Mouse (Mus musculus): Measurements from ENCODE around the gene Napepld. TPM values are rescaled to one million over a fixed set of nuclear protein-coding genes. Genes with fewer than 3 reads are reported as not detected.

Napepld gene
- polyA plus RNA-seq, 1 experiment from 2014 or later, result 2.3 TPM

GRCm38 (mm10) chr5:21669307-21669706, 31.9 kb downstream of the Napepld start:
- no peak for TF ChIP-seq CTCF (IDR thresholded peaks at IDR 0.05; ENCODE audit: low read depth)
- no peaks in the 10 kb centered on the region for H3K4me1 ChIP-seq (replicated peaks; ENCODE audit: control insufficient read depth, insufficient read depth, low read length)
- no peaks in the 10 kb centered on the region for H3K27me3 ChIP-seq (replicated peaks; ENCODE audit: control insufficient read depth, insufficient read depth, low read length)
- no peaks in the 10 kb centered on the region; the same call in 1 of the 2 replicates for H3K36me3 ChIP-seq (ENCODE audit: control insufficient read depth, insufficient read depth)
- H3K9ac ChIP-seq (ENCODE audit: low read depth, low read length), result no peak overlapping the region
- WGBS, result 75% methylated on average over 2 of the region's 2 CpGs
- no peak overlapping the region for H3K4me3 ChIP-seq (ENCODE audit: low read depth, low read length)
- no peak overlapping the region for H3K4me2 ChIP-seq (replicated peaks; ENCODE audit: low read depth)
- no peaks in the 10 kb centered on the region for H3K9me3 ChIP-seq (ENCODE audit: control insufficient read depth)
- no peak overlapping the region for H3K27ac ChIP-seq (ENCODE audit: low read depth, low read length)
- ATAC-seq, result no peak

DNA sequence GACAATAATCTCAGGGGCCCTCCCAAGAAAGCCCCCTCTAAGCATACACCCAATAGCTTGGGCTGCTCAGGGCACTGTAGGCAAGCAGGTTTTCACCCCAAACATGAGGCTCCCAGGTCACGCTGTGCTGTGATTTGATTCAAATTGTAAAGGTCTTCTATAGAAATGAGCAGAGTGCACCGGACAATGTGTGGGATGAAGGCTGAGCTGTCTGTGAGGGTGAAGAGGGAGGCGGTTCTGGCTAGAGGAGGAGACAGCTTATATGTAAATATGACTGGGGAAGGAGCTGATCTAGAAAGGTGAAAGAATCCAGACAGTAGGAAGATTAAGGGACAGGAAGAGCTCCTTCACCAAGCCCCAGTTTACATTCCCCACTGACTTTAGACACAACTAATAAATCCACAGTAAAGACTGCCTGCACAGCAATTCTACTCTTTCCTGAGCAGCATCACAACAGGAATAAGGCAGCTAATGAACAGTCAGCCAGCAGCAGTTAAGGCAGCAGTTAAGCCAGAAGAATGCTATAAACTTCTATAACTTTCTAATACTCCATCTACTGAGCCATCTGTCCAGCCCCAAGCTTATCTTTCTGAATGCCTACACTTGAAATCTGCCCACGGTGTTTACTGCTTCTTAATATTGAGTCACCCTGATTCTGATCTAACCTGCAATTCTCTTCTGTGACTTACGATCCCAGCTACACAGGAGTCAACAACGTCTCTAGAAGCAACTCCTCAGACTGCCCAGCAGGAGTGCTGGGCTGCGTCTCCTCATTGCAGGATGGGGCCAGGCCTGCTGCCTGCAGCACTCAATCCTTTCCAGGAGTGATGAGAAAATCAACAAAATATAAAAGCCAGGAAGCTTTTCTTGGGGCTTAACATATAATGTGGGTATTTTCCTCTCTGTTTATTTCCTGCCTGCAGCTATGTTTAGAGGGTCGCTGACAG, 33.7 kb downstream of the Napepld start:
- Histone ChIP-seq H3K9ac (ENCODE audit: low read depth, low read length) (no peak overlapping the region), H3K27me3 (replicated peaks; ENCODE audit: control insufficient read depth, insufficient read depth, low read length) (no peaks in the 10 kb centered on the region), H3K4me3 (ENCODE audit: low read depth, low read length) (no peak overlapping the region), H3K36me3 (ENCODE audit: control insufficient read depth, insufficient read depth) (peaks cover 12% of the 10 kb centered on the region), H3K4me2 (replicated peaks; ENCODE audit: low read depth) (no peak overlapping the region), H3K9me3 (ENCODE audit: control insufficient read depth) (no peaks in the 10 kb centered on the region), H3K27ac (ENCODE audit: low read depth, low read length) (no peak overlapping the region), H3K4me1 (replicated peaks; ENCODE audit: control insufficient read depth, insufficient read depth, low read length) (no peaks in the 10 kb centered on the region)
- ATAC-seq, result peak; percentile 57
- peak; percentile 51 for TF ChIP-seq CTCF (IDR thresholded peaks at IDR 0.05; ENCODE audit: low read depth)
- 42% methylated on average over 8 of the region's 8 CpGs for WGBS

DNA sequence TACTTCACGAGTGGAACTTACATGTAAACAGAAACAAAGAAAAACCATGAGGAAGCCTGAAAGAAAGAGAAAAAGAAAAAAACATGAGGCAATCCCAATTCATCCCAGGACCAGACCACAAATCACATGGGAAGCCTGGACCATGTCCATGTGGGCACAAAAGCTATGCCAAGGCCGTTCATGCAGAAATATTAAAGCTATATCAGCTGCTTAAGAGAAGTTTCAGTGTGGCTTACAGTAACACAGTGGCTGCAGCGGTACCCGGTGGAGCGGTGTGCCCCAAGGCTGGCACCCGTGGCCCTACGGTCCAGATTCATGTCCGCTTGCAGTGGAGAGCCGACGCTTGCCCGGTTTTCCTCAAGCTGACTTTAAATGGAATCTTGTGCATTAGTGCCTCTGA, 38.1 kb downstream of the Napepld start:
- no peak for TF ChIP-seq CTCF (IDR thresholded peaks at IDR 0.05; ENCODE audit: low read depth)

GRCm38 (mm10) chr5:21660850-21661249, 40.3 kb downstream of the Napepld start:
- no peak overlapping the region for H3K4me3 ChIP-seq (ENCODE audit: low read depth, low read length)
- 79% methylated on average over 6 of the region's 6 CpGs for WGBS
- H3K9ac ChIP-seq (ENCODE audit: low read depth, low read length), result no peak overlapping the region
- ATAC-seq, result no peak
- peaks cover 17% of the 10 kb centered on the region for H3K36me3 ChIP-seq (ENCODE audit: control insufficient read depth, insufficient read depth)
- no peaks in the 10 kb centered on the region for H3K4me1 ChIP-seq (replicated peaks; ENCODE audit: control insufficient read depth, insufficient read depth, low read length)
- H3K9me3 ChIP-seq (ENCODE audit: control insufficient read depth), result no peaks in the 10 kb centered on the region
- no peaks in the 10 kb centered on the region for H3K27me3 ChIP-seq (replicated peaks; ENCODE audit: control insufficient read depth, insufficient read depth, low read length)
- no peak overlapping the region for H3K27ac ChIP-seq (ENCODE audit: low read depth, low read length)
- no peak overlapping the region for H3K4me2 ChIP-seq (replicated peaks; ENCODE audit: low read depth)
- no peak for TF ChIP-seq CTCF (IDR thresholded peaks at IDR 0.05; ENCODE audit: low read depth)

More for the DNA sequence above, 38.1 kb downstream of the Napepld start:
- no peak overlapping the region for H3K4me3 ChIP-seq (ENCODE audit: low read depth, low read length)
- no peak for ATAC-seq
- no peaks in the 10 kb centered on the region for H3K27me3 ChIP-seq (replicated peaks; ENCODE audit: control insufficient read depth, insufficient read depth, low read length)
- peaks cover 17% of the 10 kb centered on the region for H3K36me3 ChIP-seq (ENCODE audit: control insufficient read depth, insufficient read depth)
- no peak overlapping the region for H3K9ac ChIP-seq (ENCODE audit: low read depth, low read length)
- H3K27ac ChIP-seq (ENCODE audit: low read depth, low read length), result no peak overlapping the region
- H3K4me1 ChIP-seq (replicated peaks; ENCODE audit: control insufficient read depth, insufficient read depth, low read length), result no peaks in the 10 kb centered on the region
- no peak overlapping the region for H3K4me2 ChIP-seq (replicated peaks; ENCODE audit: low read depth)
- H3K9me3 ChIP-seq (ENCODE audit: control insufficient read depth), result no peaks in the 10 kb centered on the region
- WGBS, result 94% methylated on average over 11 of the region's 11 CpGs

DNA sequence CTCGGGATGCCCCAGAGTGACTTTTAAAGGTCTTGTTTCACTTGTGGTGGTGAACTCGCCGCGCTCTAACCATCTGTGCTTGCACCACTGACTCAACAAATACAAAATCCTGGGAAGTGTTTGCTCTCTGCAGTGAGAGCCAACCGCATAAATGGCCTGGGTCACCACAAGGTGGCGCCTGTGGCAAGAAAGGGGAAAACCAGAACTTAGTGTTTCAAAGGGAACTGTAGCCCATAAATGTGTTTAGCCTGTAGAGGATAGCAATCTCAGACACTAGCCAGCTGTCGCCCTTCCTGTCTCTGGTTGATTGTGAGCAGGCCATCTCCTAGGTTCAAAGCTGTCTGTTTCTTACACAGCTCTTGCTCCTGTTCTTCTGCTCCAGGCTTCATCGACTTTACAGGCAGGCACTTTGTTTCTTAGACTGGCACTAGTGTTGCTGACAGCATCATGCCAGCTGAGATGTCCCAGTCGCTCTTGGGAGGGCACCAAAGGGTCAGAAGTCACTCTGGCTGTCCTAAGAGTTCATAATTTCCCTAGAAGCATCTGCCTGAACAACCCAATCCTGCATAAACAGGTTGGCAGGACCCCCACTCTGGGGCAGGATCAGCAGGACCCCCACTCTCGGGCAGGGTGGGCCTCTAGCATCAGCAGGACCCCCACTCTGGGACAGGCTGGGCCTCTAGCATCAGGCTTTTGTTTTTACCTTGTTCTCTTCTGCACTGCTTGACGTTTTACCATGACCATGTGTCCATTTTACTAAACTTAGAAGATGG, 42.4 kb downstream of the Napepld start:
- Histone ChIP-seq H3K4me3 (ENCODE audit: low read depth, low read length) (no peak overlapping the region), H3K27me3 (replicated peaks; ENCODE audit: control insufficient read depth, insufficient read depth, low read length) (no peaks in the 10 kb centered on the region), H3K36me3 (ENCODE audit: control insufficient read depth, insufficient read depth) (peaks cover 14% of the 10 kb centered on the region), H3K27ac (ENCODE audit: low read depth, low read length) (peak overlapping the region; percentile 15; the same call in 1 of the 2 replicates), H3K9me3 (ENCODE audit: control insufficient read depth) (no peaks in the 10 kb centered on the region), H3K4me2 (replicated peaks; ENCODE audit: low read depth) (no peak overlapping the region), H3K4me1 (replicated peaks; ENCODE audit: control insufficient read depth, insufficient read depth, low read length) (no peaks in the 10 kb centered on the region), H3K9ac (ENCODE audit: low read depth, low read length) (no peak overlapping the region)
- peak; percentile 93 for TF ChIP-seq CTCF (IDR thresholded peaks at IDR 0.05; ENCODE audit: low read depth)
- ATAC-seq, result peak; percentile 79
- WGBS, result 46% methylated on average over 11 of the region's 11 CpGs

DNA sequence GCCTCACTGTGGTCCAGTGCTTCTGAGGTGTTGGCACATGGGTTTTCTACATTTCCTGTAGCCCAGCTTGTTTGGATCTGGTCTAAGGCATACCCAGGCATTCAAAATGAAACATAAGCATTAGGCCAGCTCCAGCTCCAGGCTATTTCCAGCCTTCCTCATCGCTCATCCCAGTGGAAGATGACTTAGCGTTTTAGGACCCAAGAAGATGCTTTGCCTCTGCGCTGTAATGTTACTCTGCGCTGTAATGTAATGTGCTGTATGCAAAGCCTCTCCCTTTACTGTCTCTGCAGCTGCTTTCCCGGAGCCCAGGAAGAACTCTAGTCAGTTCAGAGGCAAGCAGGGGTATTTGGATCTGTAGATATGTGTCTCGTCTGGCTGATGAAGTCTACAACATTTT, 43.2 kb downstream of the Napepld start:
- no peak overlapping the region for H3K4me2 ChIP-seq (replicated peaks; ENCODE audit: low read depth)
- no peaks in the 10 kb centered on the region for H3K4me1 ChIP-seq (replicated peaks; ENCODE audit: control insufficient read depth, insufficient read depth, low read length)
- peaks cover 16% of the 10 kb centered on the region for H3K36me3 ChIP-seq (ENCODE audit: control insufficient read depth, insufficient read depth)
- H3K27me3 ChIP-seq (replicated peaks; ENCODE audit: control insufficient read depth, insufficient read depth, low read length), result no peaks in the 10 kb centered on the region
- no peak overlapping the region for H3K4me3 ChIP-seq (ENCODE audit: low read depth, low read length)
- 81% methylated on average over 6 of the region's 6 CpGs for WGBS
- H3K9me3 ChIP-seq (ENCODE audit: control insufficient read depth), result no peaks in the 10 kb centered on the region
- no peak overlapping the region for H3K9ac ChIP-seq (ENCODE audit: low read depth, low read length)
- no peak for TF ChIP-seq CTCF (IDR thresholded peaks at IDR 0.05; ENCODE audit: low read depth)
- H3K27ac ChIP-seq (ENCODE audit: low read depth, low read length), result no peak overlapping the region
- ATAC-seq, result no peak
